Mouse (Mus musculus) ES-Bruce4 (cell line): ENCODE measurements around the gene Itgb3. TPM values are rescaled to one million over a fixed set of nuclear protein-coding genes. Genes with fewer than 3 reads are reported as not detected.

Experiments used
- H3K27ac ChIP-seq: 2 replicates; pipeline ENCODE4 v1.5.1; 2012; ENCODE audit warnings: low read length, inconsistent platforms; ENCODE audit not compliant: insufficient read depth
- H3K27me3 ChIP-seq: 2 replicates; pipeline ENCODE4 v1.6.1; 2012; ENCODE audit warnings: mild to moderate bottlenecking, low read length, inconsistent platforms; ENCODE audit not compliant: control insufficient read depth, poor library complexity, insufficient read depth, severe bottlenecking
- H3K36me3 ChIP-seq: 2 replicates; pipeline ENCODE4 v1.6.1; 2012; ENCODE audit warnings: inconsistent platforms, mild to moderate bottlenecking, low read length, moderate library complexity; ENCODE audit not compliant: control insufficient read depth, poor library complexity, insufficient read depth, severe bottlenecking
- H3K4me1 ChIP-seq: one replicate; pipeline ENCODE4 v1.8.1; 2011; ENCODE audit warnings: low read length; ENCODE audit not compliant: control insufficient read depth, insufficient read depth
- H3K4me3 ChIP-seq: 2 replicates; pipeline ENCODE4 v1.5.1; 2011; ENCODE audit warnings: low read depth, mild to moderate bottlenecking, low read length
- H3K9ac ChIP-seq: 2 replicates; pipeline ENCODE4 v1.6.1; 2012; ENCODE audit warnings: low read depth, mild to moderate bottlenecking, inconsistent platforms; ENCODE audit not compliant: poor library complexity, severe bottlenecking
- H3K9me3 ChIP-seq: replicated peaks from 2 replicates; pipeline ENCODE4 v1.6.1; 2012; ENCODE audit warnings: mild to moderate bottlenecking, low read length, inconsistent platforms; ENCODE audit not compliant: control insufficient read depth, poor library complexity, insufficient read depth, severe bottlenecking
- CTCF ChIP-seq: IDR thresholded peaks from one replicate; pipeline ENCODE4 v1.8.1; 2011; ENCODE audit warnings: low read depth, low read length
- EP300 ChIP-seq: IDR thresholded peaks from 2 replicates; pipeline ENCODE4 v1.6.1; 2011; ENCODE audit warnings: low read depth, low read length; ENCODE audit not compliant: insufficient read depth
- POLR2A ChIP-seq: IDR thresholded peaks from one replicate; pipeline ENCODE4 v1.8.1; 2011; ENCODE audit warnings: low read length; ENCODE audit not compliant: insufficient read depth
- polyA plus RNA-seq: library from polyadenylated mRNA; stranded (reverse); fragments of >200 nt; gene quantifications from 2 replicates; pipeline ENCODE4 v1.2.4, GENCODE M21; 2011; ENCODE audit warnings: low read depth; ENCODE audit not compliant: missing spikeins, insufficient read depth, insufficient read length

Itgb3 gene
- polyA plus RNA-seq, 1 experiment, result 5.1 TPM

DNA sequence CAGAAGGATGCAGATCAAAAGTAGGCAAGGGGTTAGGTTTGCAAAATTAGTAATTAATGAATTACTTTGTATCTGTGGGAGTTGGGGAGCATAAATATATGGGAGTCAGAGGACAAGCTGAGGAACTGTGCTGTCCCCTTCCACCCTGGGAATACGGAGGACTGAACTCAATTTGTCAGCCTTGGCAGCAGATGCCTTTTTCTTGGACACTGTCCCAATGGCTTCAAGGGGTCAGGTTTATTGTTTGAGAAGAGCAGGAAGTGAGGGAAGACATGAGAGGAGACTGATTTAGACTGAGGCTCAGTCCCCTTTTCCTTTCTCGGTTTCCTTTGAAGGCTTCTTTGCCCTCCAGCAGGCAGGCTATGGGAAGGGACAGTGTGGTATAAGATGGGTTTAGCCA is 35.2 kb upstream of the Itgb3 start:
- Histone ChIP-seq H3K27me3 (no peaks in the 10 kb centered on the region), H3K9me3 (peaks cover 7% of the 10 kb centered on the region; the same call in 1 of the 2 replicates), H3K4me3 (no peak overlapping the region), H3K27ac (no peak overlapping the region), H3K9ac (no peak overlapping the region), H3K4me1 (no peaks in the 10 kb centered on the region), H3K36me3 (no peaks in the 10 kb centered on the region)
- TF ChIP-seq CTCF (no peak), EP300 (no peak), POLR2A (no peak)

DNA sequence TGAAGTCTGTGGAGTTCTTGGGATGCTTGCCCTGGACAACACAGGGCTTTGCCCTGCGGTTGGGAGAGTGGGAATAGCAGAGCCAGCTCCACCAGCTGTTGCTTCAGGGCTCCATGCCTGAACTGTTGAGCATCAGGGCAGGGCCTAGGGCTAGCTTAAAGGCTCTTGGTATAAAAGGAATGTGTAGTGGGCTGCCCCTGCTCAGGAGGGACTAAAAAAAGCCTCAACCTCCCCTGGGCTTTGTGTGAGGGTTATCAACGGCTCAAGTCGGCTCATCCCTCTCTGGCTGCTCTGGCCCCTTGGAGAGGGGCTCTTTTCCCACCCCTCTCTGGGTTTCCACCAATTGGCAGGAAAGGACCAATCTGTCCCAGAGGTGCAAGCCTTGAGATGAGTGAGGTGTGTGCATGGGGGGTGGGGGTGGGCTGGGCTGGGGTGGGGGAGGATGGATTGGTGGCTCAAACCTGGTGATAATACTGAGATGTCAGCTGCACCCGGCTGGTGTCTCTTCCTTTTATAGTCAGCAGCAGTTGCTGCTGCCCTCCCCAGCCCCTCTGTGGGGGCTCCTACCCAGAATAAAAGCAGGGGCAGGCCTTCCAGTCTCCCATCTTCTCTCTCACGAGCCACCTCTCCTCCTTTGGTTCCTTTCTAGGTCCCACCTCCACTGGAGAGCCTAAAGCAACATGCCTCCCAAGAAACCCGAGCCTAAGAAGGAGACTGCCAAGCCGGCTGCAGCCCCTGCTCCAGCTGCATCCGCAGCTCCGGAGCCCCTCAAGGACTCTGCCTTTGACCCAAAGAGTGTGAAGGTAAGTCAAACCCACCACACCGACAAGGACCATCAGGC is 30.8 kb upstream of the Itgb3 start:
- Histone ChIP-seq H3K4me1 (no peaks in the 10 kb centered on the region), H3K9ac (no peak overlapping the region), H3K9me3 (no peaks in the 10 kb centered on the region), H3K36me3 (no peaks in the 10 kb centered on the region), H3K27me3 (no peaks in the 10 kb centered on the region), H3K4me3 (no peak overlapping the region), H3K27ac (no peak overlapping the region)
- no peak for TF ChIP-seq POLR2A
- no peak for TF ChIP-seq EP300
- no peak for TF ChIP-seq CTCF

DNA sequence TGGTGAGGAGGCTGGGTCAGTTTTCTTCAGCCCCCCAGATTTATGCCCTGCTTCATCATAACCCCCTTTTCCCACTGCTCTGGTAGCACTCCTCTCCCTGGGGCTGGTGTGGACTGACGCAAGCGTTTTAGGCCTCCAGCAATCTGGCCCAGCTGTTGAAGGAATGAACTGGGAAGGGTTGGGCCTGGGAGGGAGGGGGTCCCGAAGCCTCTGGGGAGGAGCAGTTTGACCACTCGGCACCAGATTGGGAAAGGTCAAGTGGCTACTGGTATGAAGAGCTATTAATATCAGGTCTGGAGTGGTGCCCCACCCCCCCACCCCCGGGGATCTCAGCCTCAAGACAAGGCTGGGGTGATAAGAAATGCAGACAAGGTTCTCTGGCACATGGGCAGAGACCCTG is 29.7 kb upstream of the Itgb3 start:
- no peak overlapping the region for H3K4me3 ChIP-seq
- no peaks in the 10 kb centered on the region for H3K36me3 ChIP-seq
- H3K4me1 ChIP-seq, result peaks cover 2% of the 10 kb centered on the region
- no peaks in the 10 kb centered on the region for H3K27me3 ChIP-seq
- TF ChIP-seq POLR2A (no peak), CTCF (no peak), EP300 (no peak)
- H3K9me3 ChIP-seq, result no peaks in the 10 kb centered on the region
- H3K9ac ChIP-seq, result no peak overlapping the region
- H3K27ac ChIP-seq, result no peak overlapping the region

DNA sequence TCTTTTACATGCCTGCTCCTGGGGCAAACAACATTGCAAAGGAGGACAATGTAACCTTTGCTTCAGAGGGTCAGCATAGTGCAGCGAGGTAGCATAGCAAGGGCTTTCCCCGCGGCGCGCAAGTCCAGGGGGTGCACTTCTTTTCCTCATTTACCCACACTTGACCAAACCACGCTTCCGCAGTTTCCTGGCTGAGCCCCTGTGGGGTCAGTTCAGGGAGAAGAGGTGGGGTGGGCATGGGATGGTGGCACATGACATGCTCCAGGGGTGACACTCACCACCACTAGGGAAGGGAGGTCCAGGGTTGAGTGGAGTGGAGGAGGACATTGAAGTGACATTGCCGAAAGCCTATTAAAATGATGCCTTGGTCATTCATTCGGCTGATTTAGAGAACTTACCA is 28.7 kb upstream of the Itgb3 start:
- Histone ChIP-seq H3K9me3 (no peaks in the 10 kb centered on the region), H3K27me3 (no peaks in the 10 kb centered on the region), H3K27ac (no peak overlapping the region), H3K4me1 (peaks cover 2% of the 10 kb centered on the region), H3K36me3 (no peaks in the 10 kb centered on the region), H3K9ac (no peak overlapping the region), H3K4me3 (no peak overlapping the region)
- no peak for TF ChIP-seq CTCF
- no peak for TF ChIP-seq POLR2A
- no peak for TF ChIP-seq EP300

DNA sequence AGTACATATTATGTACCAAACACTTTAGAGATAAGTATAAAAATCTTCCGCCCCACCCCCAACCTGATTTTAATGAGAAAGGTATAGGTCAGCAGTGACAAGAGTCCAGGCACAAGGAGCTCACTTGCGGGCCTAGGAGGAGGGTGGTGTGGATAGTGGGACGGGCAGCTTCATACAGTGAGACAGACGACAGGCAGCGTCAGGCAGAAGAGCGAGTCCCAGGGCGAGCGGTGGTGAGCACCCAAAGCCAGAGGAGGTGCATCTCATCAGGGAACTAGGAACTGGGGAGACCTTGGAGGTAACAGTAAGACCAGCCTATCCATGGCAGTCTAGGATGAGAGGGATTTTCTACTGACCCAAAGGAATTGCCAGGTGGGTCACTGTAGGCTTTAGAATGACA is 28.2 kb upstream of the Itgb3 start:
- Histone ChIP-seq H3K9me3 (no peaks in the 10 kb centered on the region), H3K36me3 (no peaks in the 10 kb centered on the region), H3K4me1 (peaks cover 2% of the 10 kb centered on the region), H3K9ac (no peak overlapping the region), H3K4me3 (no peak overlapping the region), H3K27me3 (no peaks in the 10 kb centered on the region), H3K27ac (no peak overlapping the region)
- TF ChIP-seq CTCF, result no peak
- no peak for TF ChIP-seq EP300
- TF ChIP-seq POLR2A, result no peak

DNA sequence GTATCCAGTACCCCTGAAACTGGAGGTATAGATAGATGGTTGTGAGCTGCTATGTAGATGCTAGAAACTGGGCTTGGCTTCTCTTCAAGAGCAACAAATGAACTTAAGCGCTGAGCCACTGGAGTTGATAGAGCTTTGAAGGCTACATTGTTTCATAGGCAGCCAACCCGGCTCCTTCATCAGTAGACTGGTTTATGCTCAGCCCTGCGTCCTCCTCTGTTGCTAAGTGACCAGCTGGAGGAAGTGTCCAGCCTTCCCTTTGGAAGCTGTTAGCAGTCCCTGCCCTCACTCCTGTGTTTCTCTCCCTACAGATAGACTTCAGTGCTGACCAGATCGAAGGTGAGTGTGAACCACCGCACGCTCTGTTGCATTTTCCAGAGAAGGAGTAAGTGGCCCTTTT is 27.7 kb upstream of the Itgb3 start:
- TF ChIP-seq POLR2A (no peak), CTCF (no peak), EP300 (no peak)
- Histone ChIP-seq H3K27ac (no peak overlapping the region), H3K9ac (no peak overlapping the region)

More for the DNA sequence above, 27.7 kb upstream of the Itgb3 start:
- Histone ChIP-seq H3K9me3 (no peaks in the 10 kb centered on the region), H3K27me3 (no peaks in the 10 kb centered on the region), H3K36me3 (no peaks in the 10 kb centered on the region), H3K4me3 (no peak overlapping the region), H3K4me1 (peaks cover 2% of the 10 kb centered on the region)
